Mouse (Mus musculus) embryonic facial prominence, embryonic 11.5 days (tissue): ENCODE measurements around the gene Dnah17. TPM values are rescaled to one million over a fixed set of nuclear protein-coding genes. Genes with fewer than 3 reads are reported as not detected.
A peak's percentile ranks its signal among the peaks of the same experiment; 100 is the strongest.

Source experiments
- ATAC-seq: fragments of 200-750 bp; cut with Nextera tagmentation; replicated peaks from 2 replicates; pipeline ENCODE4 v1.8.0; 2017; ENCODE audit warnings: low read depth; ENCODE audit not compliant: insufficient number of reproducible peaks, low FRiP score, low TSS enrichment
- DNase-seq: peaks from one replicate; pipeline ENCODE4 v3.0.0-alpha.2; 2015; ENCODE audit warnings: low spot score
- H3K27ac ChIP-seq: fragments of 300-500 bp; sonication (generic); replicated peaks from 2 replicates; pipeline ENCODE4 v1.5.1; 2014; ENCODE audit warnings: mild to moderate bottlenecking, low read depth, low read length, control low read depth
- H3K27me3 ChIP-seq: fragments of 300-500 bp; sonication (generic); 2 replicates; pipeline ENCODE4 v1.6.1; 2014; ENCODE audit warnings: mild to moderate bottlenecking, low read length, moderate library complexity, mixed read lengths; ENCODE audit not compliant: control insufficient read depth, insufficient read depth
- H3K36me3 ChIP-seq: fragments of 300-500 bp; sonication (generic); replicated peaks from 2 replicates; pipeline ENCODE4 v1.6.1; 2014; ENCODE audit warnings: low read depth, mild to moderate bottlenecking, low read length, moderate library complexity, mixed read lengths; ENCODE audit not compliant: control insufficient read depth, insufficient read depth
- H3K4me1 ChIP-seq: fragments of 300-500 bp; sonication (generic); 2 replicates; pipeline ENCODE4 v1.6.1; 2014; ENCODE audit warnings: low read length, mixed read lengths; ENCODE audit not compliant: control insufficient read depth, insufficient read depth
- H3K4me2 ChIP-seq: fragments of 300-500 bp; sonication (generic); 2 replicates; pipeline ENCODE4 v1.6.1; 2014; ENCODE audit warnings: low read depth, mild to moderate bottlenecking, control low read depth, low read length, moderate library complexity
- H3K4me3 ChIP-seq: fragments of 300-500 bp; sonication (generic); 2 replicates; pipeline ENCODE4 v1.5.1; 2014; ENCODE audit warnings: low read depth, low read length, control low read depth
- H3K9ac ChIP-seq: fragments of 300-500 bp; sonication (generic); replicated peaks from 2 replicates; pipeline ENCODE4 v1.6.1; 2014; ENCODE audit warnings: mild to moderate bottlenecking, control low read depth, low read length
- H3K9me3 ChIP-seq: fragments of 300-500 bp; sonication (generic); replicated peaks from 2 replicates; pipeline ENCODE4 v1.6.1; 2016; ENCODE audit warnings: mild to moderate bottlenecking, low read length, inconsistent platforms, mixed read lengths; ENCODE audit not compliant: control insufficient read depth
- WGBS: fragments of 180-500 bp; shearing (Covaris S2); extraction: QIAGEN DNeasy Blood & Tissue Kit; methylation state at CpG from one replicate; pipeline ENCODE4 v1.1.7; 2014; 5-methylcytosine and 5-hydroxymethylcytosine counted together
- polyA plus RNA-seq: library from polyadenylated mRNA; unstranded; fragments of >200 nt; fragmentation: Nextera tagmentation; extraction: Ambion mirVana; gene quantifications from 2 replicates; pipeline ENCODE4 v1.2.1, GENCODE M21; 2014

The Dnah17 gene
- polyA plus RNA-seq, 1 experiment from 2014 or later: 0.10 TPM

- H3K36me3 ChIP-seq: no peaks in the 10 kb centered on the region
- H3K27ac ChIP-seq: no peak overlapping the region
- no peak overlapping the region for H3K4me3 ChIP-seq
- H3K9me3 ChIP-seq: no peaks in the 10 kb centered on the region
- DNase-seq (no peak), ATAC-seq (no peak)
- peaks cover 4% of the 10 kb centered on the region; the same call in 1 of the 2 replicates for H3K4me1 ChIP-seq
- no peak overlapping the region for H3K4me2 ChIP-seq
- no peaks in the 10 kb centered on the region for H3K27me3 ChIP-seq
- WGBS: 34% methylated on average over 7 of the region's 7 CpGs
- no peak overlapping the region; the same call in 1 of the 2 replicates for H3K9ac ChIP-seq
Observed at GRCm38 (mm10) chr11:118142547-118143165, 12.2 kb upstream of the Dnah17 start.

DNA sequence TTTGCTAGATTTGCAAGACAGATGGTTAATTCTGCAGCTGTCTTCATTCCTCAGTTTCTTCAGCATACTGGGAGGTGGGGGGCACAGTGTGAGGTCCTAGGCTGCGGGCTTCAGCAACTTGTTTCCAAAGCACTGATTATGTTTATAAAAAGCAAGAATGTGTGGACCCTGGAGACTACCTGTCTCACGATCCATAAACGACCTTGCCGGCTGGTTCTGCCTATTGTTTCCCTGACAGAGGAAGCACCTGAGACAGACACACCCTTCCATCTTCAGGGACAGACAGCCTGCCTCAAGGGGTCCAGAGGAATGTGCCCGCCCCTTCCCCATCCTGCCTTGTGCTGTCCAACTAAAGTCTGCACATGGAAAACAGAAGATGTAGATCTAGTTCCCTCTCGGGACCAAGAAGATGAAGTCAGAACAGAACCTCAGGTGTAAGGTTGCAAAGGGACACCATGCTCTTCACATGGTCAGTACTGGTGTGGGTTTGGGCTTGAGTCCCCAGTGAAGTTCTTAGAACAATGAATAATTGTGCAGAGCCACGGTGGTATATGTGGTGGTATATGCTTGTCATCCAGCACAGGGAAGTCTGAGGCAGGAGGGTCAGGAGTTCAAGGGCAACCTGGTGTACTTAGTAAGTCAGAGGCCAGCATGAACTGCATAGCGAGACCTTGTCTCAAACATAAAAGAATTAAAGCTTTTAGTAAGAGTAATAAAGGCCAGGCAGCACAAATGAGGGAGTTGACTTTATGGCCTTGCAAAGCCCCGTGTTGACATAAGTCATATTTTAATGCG is 10.5 kb upstream of the Dnah17 start:
- DNase-seq: no peak
- Histone ChIP-seq H3K4me3 (no peak overlapping the region), H3K27me3 (no peaks in the 10 kb centered on the region), H3K9ac (no peak overlapping the region), H3K4me1 (peaks cover 4% of the 10 kb centered on the region; the same call in 1 of the 2 replicates), H3K9me3 (no peaks in the 10 kb centered on the region), H3K36me3 (no peaks in the 10 kb centered on the region), H3K27ac (no peak overlapping the region), H3K4me2 (no peak overlapping the region)
- ATAC-seq: no peak
- 73% methylated on average over 10 of the region's 10 CpGs for WGBS

DNA sequence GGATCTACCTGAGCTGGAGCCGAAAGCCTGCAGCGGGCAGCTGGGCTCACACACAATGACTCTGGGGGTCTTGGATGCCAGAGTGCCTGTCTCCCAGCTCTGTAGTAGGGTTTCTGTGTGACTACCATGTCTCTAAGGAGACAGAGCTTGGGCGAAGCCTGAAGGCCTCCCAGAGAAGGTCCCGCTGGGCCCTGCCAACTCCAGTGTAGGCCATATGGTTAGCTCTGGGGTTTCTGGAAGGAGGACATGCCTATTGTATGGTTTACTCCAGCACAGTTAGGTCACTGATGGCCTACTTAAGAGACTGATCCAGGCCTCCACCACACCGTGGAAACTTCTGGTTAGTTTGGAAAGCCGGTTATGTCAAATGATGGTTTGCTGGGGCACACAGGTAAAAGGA is 7.9 kb upstream of the Dnah17 start:
- ATAC-seq (no peak), DNase-seq (no peak)
- H3K27me3 ChIP-seq: no peaks in the 10 kb centered on the region
- H3K36me3 ChIP-seq: no peaks in the 10 kb centered on the region
- no peak overlapping the region for H3K9ac ChIP-seq
- peaks cover 4% of the 10 kb centered on the region; the same call in 1 of the 2 replicates for H3K4me1 ChIP-seq
- no peak overlapping the region for H3K27ac ChIP-seq
- H3K9me3 ChIP-seq: no peaks in the 10 kb centered on the region
- WGBS: 95% methylated on average over 6 of the region's 6 CpGs
- H3K4me2 ChIP-seq: no peak overlapping the region
- H3K4me3 ChIP-seq: no peak overlapping the region

DNA sequence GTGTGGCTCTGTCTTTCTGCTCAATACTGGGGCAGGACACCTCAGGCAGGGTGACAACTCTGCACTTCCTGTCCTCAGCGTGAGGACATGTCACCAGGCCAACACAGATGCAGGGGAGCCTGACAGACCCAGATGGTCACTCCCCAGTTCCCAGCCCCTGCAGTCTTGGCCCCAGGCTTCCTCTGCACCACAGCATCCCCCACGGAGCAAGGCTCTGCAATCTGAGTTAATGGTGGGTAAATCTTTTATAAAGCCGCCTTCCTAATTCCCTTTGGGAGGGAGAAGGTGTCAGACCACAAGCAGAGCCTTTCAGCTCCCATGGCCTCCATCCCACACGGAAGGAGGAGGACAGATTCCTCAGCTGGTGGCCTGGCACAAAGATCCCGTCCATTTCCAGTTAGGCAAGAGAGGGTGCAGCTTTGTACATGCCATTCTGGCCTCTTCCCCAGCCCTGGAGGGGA is 5.8 kb upstream of the Dnah17 start:
- Histone ChIP-seq H3K27ac (no peak overlapping the region), H3K36me3 (no peaks in the 10 kb centered on the region), H3K27me3 (no peaks in the 10 kb centered on the region), H3K4me1 (no peaks in the 10 kb centered on the region), H3K4me3 (no peak overlapping the region), H3K9me3 (no peaks in the 10 kb centered on the region), H3K4me2 (no peak overlapping the region), H3K9ac (no peak overlapping the region)
- DNase-seq (no peak), ATAC-seq (no peak)
- whole genome bisulfite sequencing: 48% methylated on average over 5 of the region's 5 CpGs

GRCm38 (mm10) chr11:118135271-118135670 is 4.8 kb upstream of the Dnah17 start:
- Histone ChIP-seq H3K4me1 (no peaks in the 10 kb centered on the region), H3K27me3 (no peaks in the 10 kb centered on the region), H3K4me3 (no peak overlapping the region), H3K36me3 (no peaks in the 10 kb centered on the region), H3K9me3 (no peaks in the 10 kb centered on the region), H3K9ac (no peak overlapping the region), H3K27ac (no peak overlapping the region), H3K4me2 (no peak overlapping the region)
- no peak for ATAC-seq
- DNase-seq: no peak
- WGBS: 79% methylated on average over 6 of the region's 6 CpGs

DNA sequence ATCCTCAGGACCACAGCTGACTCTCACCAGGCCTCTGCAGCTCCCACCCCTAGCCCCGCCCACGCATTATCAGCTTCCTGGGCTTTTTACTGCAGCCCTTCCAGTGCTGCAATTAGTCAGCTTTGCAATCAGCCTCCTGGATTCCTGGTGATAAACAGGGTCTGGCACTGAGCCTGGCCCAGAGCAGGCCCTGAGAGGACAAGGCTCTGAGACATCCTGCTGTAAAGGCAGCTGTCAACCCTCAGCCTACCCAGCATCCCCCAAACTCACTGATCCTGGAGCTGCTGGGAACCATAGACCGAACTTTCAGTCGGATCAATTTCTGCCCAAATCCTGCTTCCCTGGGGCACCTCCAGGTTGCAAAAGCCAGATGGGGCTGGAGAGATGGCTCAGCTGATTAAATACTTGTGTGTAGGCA is 3.3 kb upstream of the Dnah17 start:
- DNase-seq: peak; percentile 45
- 35% methylated on average over 4 of the region's 4 CpGs for WGBS
- H3K27ac ChIP-seq: no peak overlapping the region
- H3K4me1 ChIP-seq: no peaks in the 10 kb centered on the region
- H3K4me3 ChIP-seq: no peak overlapping the region
- no peak overlapping the region for H3K9ac ChIP-seq
- H3K4me2 ChIP-seq: no peak overlapping the region
- ATAC-seq: no peak
- H3K27me3 ChIP-seq: no peaks in the 10 kb centered on the region
- H3K36me3 ChIP-seq: no peaks in the 10 kb centered on the region
- no peaks in the 10 kb centered on the region for H3K9me3 ChIP-seq

GRCm38 (mm10) chr11:118133133-118133751 is 2.8 kb upstream of the Dnah17 start:
- Histone ChIP-seq H3K9me3 (no peaks in the 10 kb centered on the region), H3K4me3 (no peak overlapping the region), H3K9ac (no peak overlapping the region), H3K27me3 (no peaks in the 10 kb centered on the region), H3K27ac (no peak overlapping the region), H3K4me2 (no peak overlapping the region), H3K36me3 (no peaks in the 10 kb centered on the region), H3K4me1 (no peaks in the 10 kb centered on the region)
- 63% methylated on average over 9 of the region's 9 CpGs for whole genome bisulfite sequencing
- no peak for DNase-seq
- no peak for ATAC-seq

DNA sequence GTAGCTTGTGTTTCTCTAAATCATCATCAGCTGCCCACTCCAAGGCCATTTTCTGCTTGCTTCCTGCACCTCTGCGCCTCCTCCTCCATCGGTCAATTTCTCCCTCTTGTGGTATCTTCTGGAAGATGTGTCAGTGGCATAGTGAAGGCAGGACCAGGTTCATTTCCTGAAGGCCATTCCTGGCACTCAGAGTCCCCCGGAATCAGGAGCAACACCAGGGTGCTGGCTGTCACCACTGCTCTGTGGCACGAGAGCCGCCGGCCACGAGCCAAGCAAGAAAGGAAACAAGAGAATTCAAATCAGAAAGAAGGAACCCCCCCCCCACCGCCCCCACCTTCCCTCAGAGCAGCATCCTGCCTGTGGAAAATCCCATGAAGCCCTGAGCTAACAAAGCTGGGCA is 1.7 kb upstream of the Dnah17 start:
- H3K9ac ChIP-seq: no peak overlapping the region
- ATAC-seq: no peak
- 80% methylated on average over 8 of the region's 8 CpGs for WGBS

More for the DNA sequence above, 1.7 kb upstream of the Dnah17 start:
- no peak overlapping the region for H3K27ac ChIP-seq
- no peak overlapping the region for H3K4me3 ChIP-seq
- no peak overlapping the region for H3K4me2 ChIP-seq
- no peaks in the 10 kb centered on the region for H3K9me3 ChIP-seq
- no peaks in the 10 kb centered on the region for H3K4me1 ChIP-seq
- no peak for DNase-seq
- H3K27me3 ChIP-seq: no peaks in the 10 kb centered on the region
- no peaks in the 10 kb centered on the region for H3K36me3 ChIP-seq
